Comparison of ENCODE assay signal across 13 mouse cellular contexts in genomic region chr1:149959069-149959468, GRCm38 (mm10).
"Had no signal": no experiment of that assay in that cellular context is flagged by ENCODE, and none has a peak within 500 bp of the region (broad histone marks: within the 10 kb centered on the region; RNA-seq: fewer than 3 reads in every experiment).

No protein-coding gene starts in this region.

- H3K9ac ChIP-seq: limb, embryonic 12.5 days; lung, embryonic 14.5 days; midbrain, embryonic 13.5 days; stomach, embryonic 15.5 days had no signal

- H3K27me3 ChIP-seq: limb, embryonic 12.5 days; midbrain, embryonic 13.5 days; stomach, embryonic 15.5 days had no signal

- H3K4me1 ChIP-seq: limb, embryonic 12.5 days had no signal

- H3K4me2 ChIP-seq: limb, embryonic 12.5 days; lung, embryonic 14.5 days; midbrain, embryonic 13.5 days; stomach, embryonic 15.5 days had no signal

- H3K4me3 ChIP-seq: layer of hippocampus, adult 2 months; limb, embryonic 12.5 days; midbrain, embryonic 13.5 days; stomach, embryonic 15.5 days had no signal

- DNase-seq: kidney, adult 8-10 months; kidney, postnatal 10 days; kidney, postnatal 4 days; lung, embryonic 14.5 days; lung, postnatal 10 days; lung, postnatal 4 days; right cerebral cortex, postnatal 14 days; thymus, postnatal 36 days had no signal

- H3K27ac ChIP-seq: layer of hippocampus, adult 2 months; limb, embryonic 12.5 days; midbrain, embryonic 13.5 days; stomach, embryonic 15.5 days had no signal

- H3K9me3 ChIP-seq: limb, embryonic 12.5 days; midbrain, embryonic 13.5 days; stomach, embryonic 15.5 days had no signal

- H3K36me3 ChIP-seq: limb, embryonic 12.5 days; midbrain, embryonic 13.5 days; stomach, embryonic 15.5 days had no signal

- ATAC-seq: intestine, postnatal 0 days; midbrain, embryonic 13.5 days had no signal
